Mouse (Mus musculus): ENCODE measurements around the gene Lrrn4cl. TPM values are rescaled to one million over a fixed set of nuclear protein-coding genes. Genes with fewer than 3 reads are reported as not detected.
"Not testable (repeated sequence)": the region's sequence is repeated elsewhere in the genome, so short reads cannot be mapped to it uniquely, and the experiment has no call there.

The Lrrn4cl gene
- polyA plus RNA-seq, 1 experiment from 2014 or later: 0.77 TPM

GRCm38 (mm10) chr19:8888511-8889385 is 38.2 kb downstream of the Lrrn4cl start, which contains the start of the genes 1810009A15Rik and Gm49416:
TSS of gene 1810009A15Rik (plus strand) at chr19:8888853.
TSS of gene Gm49416 (plus strand) at chr19:8888926.
- H3K9me3 ChIP-seq: no peaks in the 10 kb centered on the region
- peak within 1 kb of the TSS; percentile 87 for H3K27ac ChIP-seq
- H3K36me3 ChIP-seq: peaks cover 14% of the 10 kb centered on the region
- H3K4me2 ChIP-seq (replicated peaks): peak within 1 kb of the TSS; percentile 81
- peak; percentile 90 for ATAC-seq (ENCODE audit: insufficient number of reproducible peaks, insufficient read depth, low FRiP score, low TSS enrichment)
- under 1% methylated on average over 58 of the region's 58 CpGs for WGBS
- H3K4me3 ChIP-seq: peak within 1 kb of the TSS; percentile 69
- peaks cover 13% of the 10 kb centered on the region for H3K4me1 ChIP-seq
- H3K9ac ChIP-seq: peak within 1 kb of the TSS; percentile 85
- no peaks in the 10 kb centered on the region for H3K27me3 ChIP-seq

- H3K9ac ChIP-seq: peak within 1 kb of the TSS; percentile 88
- H3K27ac ChIP-seq: peak within 1 kb of the TSS; percentile 86
- peak within 1 kb of the TSS; percentile 83 for H3K4me3 ChIP-seq
- peaks cover 32% of the 10 kb centered on the region for H3K36me3 ChIP-seq
- H3K9me3 ChIP-seq: no peaks in the 10 kb centered on the region
- 4% methylated on average over 54 of the region's 54 CpGs for WGBS
- no peaks in the 10 kb centered on the region for H3K27me3 ChIP-seq
- H3K4me1 ChIP-seq: peaks cover 23% of the 10 kb centered on the region
- ATAC-seq (ENCODE audit: insufficient number of reproducible peaks, insufficient read depth, low FRiP score, low TSS enrichment): peak; percentile 19; the same call in 1 of the 2 replicates
- peak within 1 kb of the TSS; percentile 81 for H3K4me2 ChIP-seq (replicated peaks)
These were observed 42.5 kb downstream of the Lrrn4cl start, which contains the start of gene Ints5 for GRCm38 (mm10) chr19:8892829-8893766. TSS of gene Ints5 (plus strand) at chr19:8893005.

GRCm38 (mm10) chr19:8895397-8895960 is 44.9 kb downstream of the Lrrn4cl start:
- Histone ChIP-seq H3K4me2 (replicated peaks) (no peak overlapping the region), H3K9ac (no peak overlapping the region)
- WGBS: 91% methylated on average over 9 of the region's 9 CpGs

GRCm38 (mm10) chr19:8896231-8896630 is 45.7 kb downstream of the Lrrn4cl start:
- not testable (repeated sequence) for H3K9ac ChIP-seq; H3K9me3 ChIP-seq; H3K4me2 ChIP-seq (replicated peaks); H3K4me3 ChIP-seq; H3K27me3 ChIP-seq; ATAC-seq (ENCODE audit: insufficient number of reproducible peaks, insufficient read depth, low FRiP score, low TSS enrichment); H3K27ac ChIP-seq
- 90% methylated on average over 5 of the region's 5 CpGs for WGBS
- H3K36me3 ChIP-seq: peaks cover 21% of the 10 kb centered on the region
- peaks cover 30% of the 10 kb centered on the region for H3K4me1 ChIP-seq

More at GRCm38 (mm10) chr19:8895397-8895960, 44.9 kb downstream of the Lrrn4cl start:
- H3K9me3 ChIP-seq: no peaks in the 10 kb centered on the region
- H3K4me1 ChIP-seq: peaks cover 30% of the 10 kb centered on the region
- H3K27ac ChIP-seq: no peak overlapping the region
- no peaks in the 10 kb centered on the region for H3K27me3 ChIP-seq
- no peak overlapping the region for H3K4me3 ChIP-seq
- no peak for ATAC-seq (ENCODE audit: insufficient number of reproducible peaks, insufficient read depth, low FRiP score, low TSS enrichment)
- H3K36me3 ChIP-seq: peaks cover 29% of the 10 kb centered on the region

GRCm38 (mm10) chr19:8897211-8897864 is 46.8 kb downstream of the Lrrn4cl start:
- H3K27ac ChIP-seq: peak overlapping the region; percentile 88
- H3K4me1 ChIP-seq: peaks cover 30% of the 10 kb centered on the region
- H3K9ac ChIP-seq: peak overlapping the region; percentile 63
- H3K27me3 ChIP-seq, H3K9me3 ChIP-seq: not testable (repeated sequence)
- peak overlapping the region; percentile 94 for H3K4me3 ChIP-seq
- WGBS: 20% methylated on average over 21 of the region's 21 CpGs
- peak; percentile 49 for ATAC-seq (ENCODE audit: insufficient number of reproducible peaks, insufficient read depth, low FRiP score, low TSS enrichment)
- H3K4me2 ChIP-seq (replicated peaks): peak overlapping the region; percentile 59
- peaks cover 23% of the 10 kb centered on the region for H3K36me3 ChIP-seq

- peak; percentile 96 for ATAC-seq (ENCODE audit: insufficient number of reproducible peaks, insufficient read depth, low FRiP score, low TSS enrichment)
- H3K9me3 ChIP-seq: no peaks in the 10 kb centered on the region
- under 1% methylated on average over 53 of the region's 53 CpGs for WGBS
- H3K9ac ChIP-seq: peak within 1 kb of the TSS; percentile 92
- H3K4me3 ChIP-seq: peak within 1 kb of the TSS; percentile 94
- peak within 1 kb of the TSS; percentile 88 for H3K27ac ChIP-seq
- peak within 1 kb of the TSS; percentile 59 for H3K4me2 ChIP-seq (replicated peaks)
- H3K4me1 ChIP-seq: peaks cover 30% of the 10 kb centered on the region
- H3K36me3 ChIP-seq: peaks cover 27% of the 10 kb centered on the region
- no peaks in the 10 kb centered on the region for H3K27me3 ChIP-seq
These were observed 47.4 kb downstream of the Lrrn4cl start, which contains the start of gene Ganab for GRCm38 (mm10) chr19:8897865-8898495. TSS of gene Ganab (plus strand) at chr19:8898071.

GRCm38 (mm10) chr19:8898576-8898975 is 48.0 kb downstream of the Lrrn4cl start:
- WGBS: 16% methylated on average over 13 of the region's 13 CpGs
- peak overlapping the region; percentile 59 for H3K4me2 ChIP-seq (replicated peaks)
- H3K27ac ChIP-seq: peak overlapping the region; percentile 84
- peak overlapping the region; percentile 94 for H3K4me3 ChIP-seq
- H3K9ac ChIP-seq: peak overlapping the region; percentile 92
- H3K27me3 ChIP-seq: no peaks in the 10 kb centered on the region
- H3K36me3 ChIP-seq: peaks cover 32% of the 10 kb centered on the region
- no peaks in the 10 kb centered on the region for H3K9me3 ChIP-seq
- peaks cover 28% of the 10 kb centered on the region for H3K4me1 ChIP-seq
- no peak for ATAC-seq (ENCODE audit: insufficient number of reproducible peaks, insufficient read depth, low FRiP score, low TSS enrichment)

- peak overlapping the region; percentile 92 for H3K9ac ChIP-seq
- H3K27ac ChIP-seq: no peak overlapping the region
- H3K4me3 ChIP-seq: peak overlapping the region; percentile 94
- peak overlapping the region; percentile 59 for H3K4me2 ChIP-seq (replicated peaks)
- H3K9me3 ChIP-seq: no peaks in the 10 kb centered on the region
- WGBS: 68% methylated on average over 3 of the region's 3 CpGs
- peaks cover 24% of the 10 kb centered on the region for H3K4me1 ChIP-seq
- H3K36me3 ChIP-seq: peaks cover 36% of the 10 kb centered on the region
- H3K27me3 ChIP-seq: no peaks in the 10 kb centered on the region
- no peak for ATAC-seq (ENCODE audit: insufficient number of reproducible peaks, insufficient read depth, low FRiP score, low TSS enrichment)
These were observed 48.5 kb downstream of the Lrrn4cl start for GRCm38 (mm10) chr19:8899079-8899478.

- no peaks in the 10 kb centered on the region for H3K9me3 ChIP-seq
- no peak overlapping the region for H3K4me2 ChIP-seq (replicated peaks)
- H3K4me3 ChIP-seq: no peak overlapping the region
- H3K27ac ChIP-seq: no peak overlapping the region
- 90% methylated on average over 5 of the region's 5 CpGs for WGBS
- H3K27me3 ChIP-seq: no peaks in the 10 kb centered on the region
- peaks cover 58% of the 10 kb centered on the region for H3K36me3 ChIP-seq
- H3K9ac ChIP-seq: no peak overlapping the region
- no peak for ATAC-seq (ENCODE audit: insufficient number of reproducible peaks, insufficient read depth, low FRiP score, low TSS enrichment)
- peaks cover 9% of the 10 kb centered on the region for H3K4me1 ChIP-seq
These were observed 52.8 kb downstream of the Lrrn4cl start for GRCm38 (mm10) chr19:8903412-8903811.
